Mouse (Mus musculus) hindbrain, postnatal 0 days (tissue): ENCODE results near the gene Specc1. TPM values are rescaled to one million over a fixed set of nuclear protein-coding genes. Genes with fewer than 3 reads are reported as not detected.
A peak's percentile ranks its signal among the peaks of the same experiment; 100 is the strongest.

Experiments
- ATAC-seq: fragments of 200-750 bp; cut with Nextera tagmentation; 2 replicates; pipeline ENCODE4 v1.8.0; 2017; ENCODE audit warnings: mild to moderate bottlenecking, moderate TSS enrichment, moderate library complexity
- DNase-seq: peaks from one replicate; pipeline ENCODE4 v3.0.0-alpha.2; 2015; ENCODE audit warnings: low spot score
- H3K27ac ChIP-seq: fragments of 300-500 bp; sonication (generic); 2 replicates; pipeline ENCODE4 v1.5.1; 2014; ENCODE audit warnings: mild to moderate bottlenecking
- H3K27me3 ChIP-seq: fragments of 300-500 bp; sonication (generic); 2 replicates; pipeline ENCODE4 v1.6.1; 2014; ENCODE audit warnings: low read length, mixed read lengths; ENCODE audit not compliant: insufficient read depth
- H3K36me3 ChIP-seq: fragments of 300-500 bp; sonication (generic); 2 replicates; pipeline ENCODE4 v1.6.1; 2014; ENCODE audit warnings: low read length, mixed read lengths; ENCODE audit not compliant: insufficient read depth
- H3K4me1 ChIP-seq: fragments of 300-500 bp; sonication (generic); 2 replicates; pipeline ENCODE4 v1.6.1; 2014; ENCODE audit warnings: antibody characterized with exemption, low read length, mixed read lengths; ENCODE audit not compliant: insufficient read depth
- H3K4me2 ChIP-seq: fragments of 300-500 bp; sonication (generic); 2 replicates; pipeline ENCODE4 v1.6.1; 2014; ENCODE audit warnings: low read depth, mild to moderate bottlenecking, low read length, moderate library complexity, mixed read lengths
- H3K4me3 ChIP-seq: fragments of 300-500 bp; sonication (generic); 2 replicates; pipeline ENCODE4 v1.5.1; 2014; ENCODE audit warnings: low read length
- H3K9ac ChIP-seq: fragments of 300-500 bp; sonication (generic); replicated peaks from 2 replicates; pipeline ENCODE4 v1.6.1; 2014; ENCODE audit warnings: mild to moderate bottlenecking, low read length, moderate library complexity, mixed read lengths
- H3K9me3 ChIP-seq: fragments of 300-500 bp; sonication (generic); 2 replicates; pipeline ENCODE4 v1.6.1; 2016; ENCODE audit warnings: low read length, mixed read lengths
- CTCF ChIP-seq: IDR thresholded peaks from 2 replicates; pipeline ENCODE4 v1.5.1; 2016; ENCODE audit warnings: antibody characterized with exemption, control low read depth, low read depth
- WGBS: fragments of 180-500 bp; shearing (Covaris S2); extraction: QIAGEN DNeasy Blood & Tissue Kit; methylation state at CpG from one replicate; pipeline ENCODE4 v1.1.7; 2014; 5-methylcytosine and 5-hydroxymethylcytosine counted together
- polyA plus RNA-seq: library from polyadenylated mRNA; unstranded; fragments of >200 nt; fragmentation: Nextera tagmentation; extraction: Ambion mirVana; gene quantifications from 2 replicates; pipeline ENCODE4 v1.2.1, GENCODE M21; 2015
- total RNA-seq: library from RNA; depleted of rRNA; stranded (reverse); fragments of >200 nt; gene quantifications from 2 replicates; pipeline ENCODE4 v1.2.3, GENCODE M21; 2014

Gene Specc1
- total and polyA plus RNA-seq, 2 experiments from 2014 or later, result 20.7 to 34.0 TPM

GRCm38 (mm10) chr11:62251047-62251446 lies 294.5 kb downstream of the Specc1 start:
- Histone ChIP-seq H3K4me2 (peak overlapping the region; percentile 100; the same call in 1 of the 2 replicates), H3K4me1 (peaks cover 4% of the 10 kb centered on the region; the same call in 1 of the 2 replicates), H3K9me3 (no peaks in the 10 kb centered on the region), H3K36me3 (no peaks in the 10 kb centered on the region), H3K27me3 (no peaks in the 10 kb centered on the region), H3K9ac (no peak overlapping the region), H3K4me3 (0 out of 2 replicates have a peak overlapping the region, but pooled peaks have one; percentile 2), H3K27ac (no peak overlapping the region)
- ATAC-seq (no peak), DNase-seq (no peak)
- 76% methylated on average over 11 of the region's 11 CpGs for WGBS
- no peak for TF ChIP-seq CTCF

DNA sequence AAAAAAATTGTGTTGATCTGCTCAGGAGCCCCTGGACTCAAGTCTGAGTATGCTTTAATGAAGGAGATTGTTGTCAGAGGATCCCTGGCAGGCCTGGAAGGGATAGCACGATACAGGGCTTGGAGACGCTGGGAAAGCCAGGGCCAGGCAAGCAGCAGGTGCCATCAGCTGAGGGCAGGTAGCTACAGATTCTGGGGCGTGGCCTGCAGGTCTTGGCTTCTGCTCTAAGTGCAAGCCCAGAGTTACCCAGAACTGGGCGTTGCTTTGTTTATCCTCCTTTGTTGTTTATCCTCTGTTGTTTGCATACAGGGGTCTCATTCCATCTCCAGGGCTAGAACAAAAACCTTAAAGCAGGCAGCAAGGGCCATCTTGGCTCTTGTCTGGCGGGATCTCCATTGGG lies 296.8 kb downstream of the Specc1 start:
- WGBS, result 78% methylated on average over 5 of the region's 5 CpGs
- no peak overlapping the region for H3K27ac ChIP-seq
- H3K9ac ChIP-seq, result no peak overlapping the region
- no peak overlapping the region for H3K4me2 ChIP-seq
- ATAC-seq (no peak), DNase-seq (no peak)
- no peaks in the 10 kb centered on the region for H3K36me3 ChIP-seq
- TF ChIP-seq CTCF, result no peak
- H3K4me1 ChIP-seq, result peaks cover 4% of the 10 kb centered on the region; the same call in 1 of the 2 replicates
- no peaks in the 10 kb centered on the region for H3K9me3 ChIP-seq
- H3K27me3 ChIP-seq, result no peaks in the 10 kb centered on the region
- no peak overlapping the region for H3K4me3 ChIP-seq

GRCm38 (mm10) chr11:62259214-62259613 lies 302.7 kb downstream of the Specc1 start:
- Histone ChIP-seq H3K27ac (no peak overlapping the region), H3K27me3 (no peaks in the 10 kb centered on the region), H3K4me2 (no peak overlapping the region), H3K4me1 (no peaks in the 10 kb centered on the region), H3K9me3 (no peaks in the 10 kb centered on the region), H3K36me3 (no peaks in the 10 kb centered on the region), H3K9ac (no peak overlapping the region), H3K4me3 (no peak overlapping the region)
- ATAC-seq (no peak), DNase-seq (no peak)
- TF ChIP-seq CTCF, result no peak
- WGBS, result 61% methylated on average over 5 of the region's 5 CpGs

DNA sequence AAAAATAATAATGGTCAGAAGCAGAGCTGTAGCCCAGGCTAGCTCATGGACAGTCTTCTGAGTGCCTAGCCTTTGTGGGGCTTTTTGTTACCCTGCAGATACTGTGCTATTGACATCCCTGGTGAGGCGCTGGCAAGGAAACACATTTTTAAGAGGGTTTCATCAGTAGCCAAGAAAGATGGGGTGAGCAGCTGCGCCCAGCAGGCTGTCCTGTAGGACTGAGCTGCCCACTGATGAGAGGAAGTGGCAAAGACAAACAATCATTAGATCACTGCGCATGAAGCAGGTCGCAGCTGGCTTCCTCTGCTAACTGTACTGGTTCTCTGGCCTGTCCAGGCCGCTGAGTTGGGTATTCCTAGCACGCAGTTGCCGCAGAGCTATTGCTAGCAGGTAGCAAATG lies 307.0 kb downstream of the Specc1 start:
- WGBS, result 50% methylated on average over 7 of the region's 7 CpGs
- Histone ChIP-seq H3K9me3 (no peaks in the 10 kb centered on the region), H3K9ac (no peak overlapping the region), H3K4me2 (no peak overlapping the region), H3K27me3 (no peaks in the 10 kb centered on the region), H3K4me3 (no peak overlapping the region), H3K4me1 (no peaks in the 10 kb centered on the region), H3K36me3 (no peaks in the 10 kb centered on the region), H3K27ac (0 out of 2 replicates have a peak overlapping the region, but pooled peaks have one; percentile 15)
- ATAC-seq (peak; percentile 66), DNase-seq (peak; percentile 68)
- TF ChIP-seq CTCF, result no peak

GRCm38 (mm10) chr11:62264018-62264417 lies 307.5 kb downstream of the Specc1 start:
- H3K4me1 ChIP-seq, result no peaks in the 10 kb centered on the region
- no peak for TF ChIP-seq CTCF
- peak overlapping the region; percentile 15; the same call in 1 of the 2 replicates for H3K27ac ChIP-seq
- 60% methylated on average over 7 of the region's 7 CpGs for WGBS
- no peak overlapping the region for H3K4me3 ChIP-seq
- DNase-seq (no peak), ATAC-seq (0 out of 2 replicates have a peak, but pooled peaks have one; percentile 7)
- no peak overlapping the region for H3K4me2 ChIP-seq
- H3K9me3 ChIP-seq, result no peaks in the 10 kb centered on the region
- no peaks in the 10 kb centered on the region for H3K36me3 ChIP-seq
- H3K9ac ChIP-seq, result no peak overlapping the region
- H3K27me3 ChIP-seq, result no peaks in the 10 kb centered on the region

DNA sequence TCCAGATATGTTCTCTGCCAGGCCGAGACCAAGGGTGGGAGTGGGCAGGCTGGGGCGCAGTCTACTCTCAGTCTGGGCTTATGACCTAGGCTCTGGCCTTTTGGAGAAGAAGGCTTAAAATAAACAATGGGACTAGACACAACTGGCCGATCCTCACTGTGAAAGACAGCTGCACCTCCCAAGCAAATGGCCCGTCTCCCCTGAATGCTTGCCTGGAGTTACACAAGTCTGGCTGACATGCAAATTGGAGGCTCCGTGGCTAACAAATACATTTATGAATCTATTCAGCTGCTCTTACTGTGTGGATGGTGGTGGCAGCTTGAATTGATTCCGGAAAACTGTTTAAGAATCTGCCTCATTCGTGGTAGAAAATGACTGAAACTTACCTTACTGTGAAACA lies 309.1 kb downstream of the Specc1 start:
- no peak overlapping the region for H3K4me2 ChIP-seq
- no peaks in the 10 kb centered on the region for H3K27me3 ChIP-seq
- H3K9ac ChIP-seq, result no peak overlapping the region
- no peak for TF ChIP-seq CTCF
- H3K9me3 ChIP-seq, result no peaks in the 10 kb centered on the region
- H3K4me3 ChIP-seq, result no peak overlapping the region
- no peak overlapping the region for H3K27ac ChIP-seq
- no peaks in the 10 kb centered on the region for H3K36me3 ChIP-seq
- ATAC-seq (no peak), DNase-seq (no peak)
- 34% methylated on average over 7 of the region's 7 CpGs for WGBS
- no peaks in the 10 kb centered on the region for H3K4me1 ChIP-seq

DNA sequence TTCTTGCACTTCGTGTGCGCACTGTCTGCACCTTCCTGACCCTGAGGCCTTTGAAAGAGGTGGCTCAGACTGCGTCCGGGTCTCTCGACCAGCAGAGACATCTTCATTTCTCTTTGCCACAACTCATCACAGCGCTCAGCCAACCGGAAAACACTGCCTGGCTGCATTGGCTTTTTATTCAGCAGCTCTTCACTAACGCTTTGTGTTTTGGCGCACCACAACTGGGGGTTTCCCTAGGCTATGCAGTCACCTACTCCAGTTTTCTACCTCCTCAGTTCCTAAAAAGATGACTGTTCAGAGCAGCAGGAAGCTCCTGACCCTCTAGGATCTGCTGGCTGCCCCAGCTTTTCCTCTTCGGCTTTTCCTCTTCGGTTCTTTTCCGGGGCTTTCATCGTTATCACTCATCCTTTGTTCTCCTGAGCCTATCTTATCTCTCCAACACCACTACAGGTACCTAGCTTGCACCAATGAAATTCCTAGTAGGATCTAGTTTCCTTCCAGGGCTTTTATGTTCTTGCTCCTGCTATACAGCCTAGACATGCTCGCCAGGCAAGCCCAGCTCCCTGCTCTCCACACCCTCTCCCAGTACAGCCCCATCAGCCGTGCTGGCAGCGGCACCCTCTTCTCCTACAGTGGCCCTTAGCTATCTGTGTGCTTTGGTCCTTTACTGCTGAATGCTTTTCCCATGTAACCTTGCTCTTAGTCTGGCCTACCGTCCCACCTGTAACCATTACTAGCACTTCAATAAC lies 310.1 kb downstream of the Specc1 start:
- H3K4me3 ChIP-seq, result no peak overlapping the region
- ATAC-seq (no peak), DNase-seq (no peak)
- no peaks in the 10 kb centered on the region for H3K36me3 ChIP-seq
- no peaks in the 10 kb centered on the region for H3K27me3 ChIP-seq
- 39% methylated on average over 17 of the region's 17 CpGs for WGBS
- no peaks in the 10 kb centered on the region for H3K4me1 ChIP-seq
- no peaks in the 10 kb centered on the region for H3K9me3 ChIP-seq
- TF ChIP-seq CTCF, result no peak
- H3K4me2 ChIP-seq, result no peak overlapping the region
- H3K9ac ChIP-seq, result no peak overlapping the region
- no peak overlapping the region for H3K27ac ChIP-seq
